Mouse (Mus musculus) ES-E14 (cell line): ENCODE data around the gene P4ha1. TPM values are rescaled to one million over a fixed set of nuclear protein-coding genes. Genes with fewer than 3 reads are reported as not detected.

Experiments
- DNase-seq: peaks from one replicate; pipeline ENCODE4 v3.0.0-alpha.2; 2013; ENCODE audit warnings: low read depth, low spot score
- H3K27ac ChIP-seq: 2 replicates; pipeline ENCODE4 v1.5.1; 2012; ENCODE audit warnings: low read depth, mild to moderate bottlenecking, low read length, moderate library complexity, mixed read lengths; ENCODE audit not compliant: poor library complexity, insufficient read depth, severe bottlenecking
- H3K36me3 ChIP-seq: 2 replicates; pipeline ENCODE4 v1.6.1; 2012; ENCODE audit warnings: mild to moderate bottlenecking, low read length, moderate library complexity, mixed read lengths; ENCODE audit not compliant: control insufficient read depth, poor library complexity, insufficient read depth, severe bottlenecking
- H3K4me1 ChIP-seq, 2 experiments: fragments of 150-350 bp in 1 of 2; sonication (generic) in 1 of 2; 2 replicates each; pipeline ENCODE4 v1.6.1; 2012; ENCODE audit warnings: low read length in 2 of 2, mild to moderate bottlenecking in 1 of 2, mixed read lengths in 1 of 2; ENCODE audit not compliant: control insufficient read depth in 2 of 2, insufficient read depth in 2 of 2, poor library complexity in 1 of 2
- H3K4me3 ChIP-seq, 2 experiments: fragments of 150-350 bp in 1 of 2; sonication (generic) in 1 of 2; 2 replicates each; pipeline ENCODE4 v1.5.1; 2012; ENCODE audit warnings: low read length in 2 of 2, low read depth in 1 of 2, mild to moderate bottlenecking in 1 of 2, mixed read lengths in 1 of 2; ENCODE audit not compliant: insufficient read depth in 1 of 2, poor library complexity in 1 of 2, severe bottlenecking in 1 of 2
- H3K9ac ChIP-seq: 2 replicates; pipeline ENCODE4 v1.6.1; 2012; ENCODE audit warnings: low read depth, mild to moderate bottlenecking, low read length, mixed read lengths; ENCODE audit not compliant: poor library complexity, insufficient read depth, severe bottlenecking
- H3K9me3 ChIP-seq: fragments of 150-350 bp; sonication (generic); 2 replicates; pipeline ENCODE4 v1.6.1; 2012; ENCODE audit warnings: low read depth, mild to moderate bottlenecking, low read length; ENCODE audit not compliant: control insufficient read depth, insufficient read depth
- CHD2 ChIP-seq: IDR thresholded peaks from 2 replicates; pipeline ENCODE4 v1.6.1; 2014; ENCODE audit warnings: mild to moderate bottlenecking, low read depth, low read length, inconsistent platforms
- HCFC1 ChIP-seq: IDR thresholded peaks from 2 replicates; pipeline ENCODE4 v1.6.1; 2012; ENCODE audit warnings: low read length, inconsistent platforms, borderline replicate concordance; ENCODE audit not compliant: insufficient read depth
- MAFK ChIP-seq: IDR thresholded peaks from 2 replicates; pipeline ENCODE4 v1.6.1; 2014; ENCODE audit warnings: mild to moderate bottlenecking, low read depth, low read length, inconsistent platforms; ENCODE audit not compliant: insufficient read depth
- ZC3H11A ChIP-seq: IDR thresholded peaks from 2 replicates; pipeline ENCODE4 v1.6.1; 2012; ENCODE audit warnings: low read depth, mild to moderate bottlenecking, inconsistent platforms, low read length, borderline replicate concordance
- ZNF384 ChIP-seq: IDR thresholded peaks from 2 replicates; pipeline ENCODE4 v1.6.1; 2012; ENCODE audit warnings: low read depth, low read length, inconsistent platforms
- in situ Hi-C, 2 experiments: fragments of 600-800 bp; cut with MboI; formaldehyde crosslinking; loops; one replicate each; pipeline ENCODE4 v1.15.1; 2025; ENCODE audit warnings: low sequenced_read_pairs in 2 of 2, inconsistent platforms in 1 of 2; ENCODE audit not compliant: unreplicated experiment in 2 of 2
- total RNA-seq: library from RNA; depleted of rRNA; stranded (reverse); fragments of 300-350 nt; gene quantifications from 2 replicates; pipeline ENCODE4 v1.2.3, GENCODE M21; 2012

The P4ha1 gene
- total RNA-seq, 1 experiment, result 73.4 TPM

- no peaks in the 10 kb centered on the region; a peak in 1 of 4 replicates for H3K4me1 ChIP-seq
- peaks cover 28% of the 10 kb centered on the region for H3K36me3 ChIP-seq
- no peak overlapping the region for H3K27ac ChIP-seq
- in situ Hi-C loops, result no loop called here
- H3K9me3 ChIP-seq, result no peaks in the 10 kb centered on the region
- no peak overlapping the region for H3K9ac ChIP-seq
- TF ChIP-seq MAFK (no peak), ZNF384 (no peak), ZC3H11A (no peak), CHD2 (no peak)
- H3K4me3 ChIP-seq, result no peak overlapping the region
- no peak for DNase-seq
These were observed 45.6 kb downstream of the P4ha1 start for GRCm38 (mm10) chr10:59368729-59369128.

- no peak overlapping the region for H3K9ac ChIP-seq
- in situ Hi-C loops, result no loop called here
- no peaks in the 10 kb centered on the region for H3K9me3 ChIP-seq
- H3K4me1 ChIP-seq, result no peaks in the 10 kb centered on the region
- H3K27ac ChIP-seq, result no peak overlapping the region
- peaks cover 23% of the 10 kb centered on the region for H3K36me3 ChIP-seq
- no peak overlapping the region for H3K4me3 ChIP-seq
- no peak for DNase-seq
- TF ChIP-seq ZC3H11A (no peak), CHD2 (no peak), MAFK (no peak), HCFC1 (no peak), ZNF384 (no peak)
These were observed 46.3 kb downstream of the P4ha1 start for GRCm38 (mm10) chr10:59369426-59369825.

- TF ChIP-seq HCFC1 (no peak), CHD2 (no peak), MAFK (no peak), ZNF384 (no peak), ZC3H11A (no peak)
- DNase-seq, result no peak
- no peaks in the 10 kb centered on the region for H3K9me3 ChIP-seq
- no peaks in the 10 kb centered on the region for H3K36me3 ChIP-seq
- H3K4me3 ChIP-seq, result no peak overlapping the region
- in situ Hi-C loops, result no loop called here
- H3K4me1 ChIP-seq, result peaks cover 8 to 11% of the 10 kb centered on the region in 2 experiments; a peak in 1 of 4 replicates
- H3K9ac ChIP-seq, result no peak overlapping the region
- no peak overlapping the region for H3K27ac ChIP-seq
These were observed 54.8 kb downstream of the P4ha1 start for GRCm38 (mm10) chr10:59377906-59378305.

GRCm38 (mm10) chr10:59378728-59379127 is 55.6 kb downstream of the P4ha1 start:
- Histone ChIP-seq H3K27ac (no peak overlapping the region), H3K4me1 (peaks cover 8 to 11% of the 10 kb centered on the region in 2 experiments; a peak in 1 of 4 replicates), H3K9me3 (no peaks in the 10 kb centered on the region), H3K9ac (no peak overlapping the region), H3K36me3 (no peaks in the 10 kb centered on the region), H3K4me3 (no peak overlapping the region)
- TF ChIP-seq ZC3H11A (peak; percentile 45; the same call in 1 of the 2 replicates), CHD2 (no peak)
- in situ Hi-C loops, result no loop called here
- DNase-seq, result no peak

GRCm38 (mm10) chr10:59379927-59380326 is 56.8 kb downstream of the P4ha1 start:
- in situ Hi-C loops, result no loop called here
- H3K36me3 ChIP-seq, result no peaks in the 10 kb centered on the region
- H3K9me3 ChIP-seq, result no peaks in the 10 kb centered on the region
- TF ChIP-seq ZC3H11A (no peak), ZNF384 (no peak), MAFK (no peak), HCFC1 (no peak), CHD2 (no peak)
- no peak overlapping the region for H3K27ac ChIP-seq
- DNase-seq, result no peak
- H3K4me3 ChIP-seq, result no peak overlapping the region
- peaks cover 8 to 11% of the 10 kb centered on the region in 2 experiments; a peak in 1 of 4 replicates for H3K4me1 ChIP-seq
- no peak overlapping the region for H3K9ac ChIP-seq
